Mouse (Mus musculus): Measurements from ENCODE around the gene Scn3b. TPM values are rescaled to one million over a fixed set of nuclear protein-coding genes. Genes with fewer than 3 reads are reported as not detected.

Scn3b gene
- polyA plus RNA-seq, 1 experiment from 2014 or later = 127 TPM

DNA sequence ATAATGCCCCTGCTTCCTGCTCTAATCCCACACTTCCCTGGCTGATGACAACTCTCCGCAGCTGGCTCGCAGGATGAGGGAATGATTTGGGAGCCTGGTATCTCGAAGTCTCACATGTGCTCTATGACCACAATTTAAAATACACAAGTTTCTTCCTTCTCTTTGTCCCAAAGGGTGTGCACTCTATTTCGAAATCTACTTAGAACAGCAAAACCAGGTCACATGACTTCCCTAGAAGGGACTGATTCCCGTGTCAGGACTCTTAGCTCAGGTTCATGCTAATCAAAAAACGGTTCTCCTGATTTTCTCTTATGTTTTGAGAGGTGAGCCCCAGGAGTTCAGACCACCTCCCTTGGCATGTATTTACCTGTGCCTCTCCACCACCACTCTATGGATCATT lies 5.1 kb upstream of the Scn3b start:
- Histone ChIP-seq H3K4me1 (replicated peaks; ENCODE audit: control insufficient read depth, insufficient read depth, low read length) (peaks cover 11% of the 10 kb centered on the region), H3K9ac (replicated peaks; ENCODE audit: low read depth, low read length) (no peak overlapping the region), H3K27ac (ENCODE audit: low read length) (no peak overlapping the region), H3K4me3 (replicated peaks; ENCODE audit: low read length) (no peak overlapping the region), H3K9me3 (ENCODE audit: control insufficient read depth, low read length) (no peaks in the 10 kb centered on the region), H3K36me3 (ENCODE audit: control insufficient read depth, insufficient read depth) (no peaks in the 10 kb centered on the region), H3K4me2 (ENCODE audit: low read length) (no peak overlapping the region), H3K27me3 (replicated peaks; ENCODE audit: control insufficient read depth, insufficient read depth, low read length) (no peaks in the 10 kb centered on the region)
- ATAC-seq = no peak
- WGBS = 73% methylated on average over 6 of the region's 6 CpGs

DNA sequence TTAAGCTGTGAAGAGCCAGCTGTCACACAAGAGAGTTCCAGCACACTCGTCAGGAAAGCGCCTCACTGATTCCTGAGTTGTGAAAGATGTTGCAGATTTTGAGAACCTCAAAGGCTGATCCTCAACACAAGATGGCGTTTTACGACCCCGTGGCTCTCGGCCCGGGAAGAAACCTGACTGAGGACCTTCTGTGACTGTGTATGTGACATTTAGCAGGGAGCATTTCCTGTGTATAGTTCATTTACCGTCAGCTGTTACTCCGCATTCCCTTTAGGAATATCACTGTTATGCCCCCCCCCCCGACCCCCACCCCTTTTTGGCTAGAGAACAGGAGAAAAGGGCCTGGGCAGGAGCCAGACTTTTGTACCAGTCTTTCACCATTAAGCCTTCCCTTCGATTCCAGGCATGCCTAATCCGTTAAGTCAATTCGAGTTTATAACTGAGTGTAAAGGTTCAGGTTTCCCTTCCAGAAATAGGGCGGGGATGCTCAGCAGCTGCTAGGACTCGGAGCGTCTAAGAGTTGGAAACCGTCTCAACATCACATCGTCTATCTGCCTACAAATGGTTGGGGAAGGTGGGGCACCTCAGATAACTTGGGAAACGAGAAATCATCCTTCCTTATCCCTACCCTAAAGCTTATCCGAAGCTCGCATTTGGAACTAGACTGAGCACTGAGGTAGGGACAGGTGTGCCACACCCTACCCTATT lies 823 bp upstream of the Scn3b start:
- no peak overlapping the region; the same call in 1 of the 2 replicates for H3K9ac ChIP-seq (replicated peaks; ENCODE audit: low read depth, low read length)
- H3K27me3 ChIP-seq (replicated peaks; ENCODE audit: control insufficient read depth, insufficient read depth, low read length) = no peaks in the 10 kb centered on the region
- 9% methylated on average over 21 of the region's 21 CpGs for WGBS
- no peaks in the 10 kb centered on the region for H3K9me3 ChIP-seq (ENCODE audit: control insufficient read depth, low read length)
- peak; percentile 4 for ATAC-seq
- peak overlapping the region; percentile 59 for H3K4me3 ChIP-seq (replicated peaks; ENCODE audit: low read length)
- peak overlapping the region; percentile 68 for H3K4me2 ChIP-seq (ENCODE audit: low read length)
- no peaks in the 10 kb centered on the region for H3K36me3 ChIP-seq (ENCODE audit: control insufficient read depth, insufficient read depth)
- peaks cover 34% of the 10 kb centered on the region for H3K4me1 ChIP-seq (replicated peaks; ENCODE audit: control insufficient read depth, insufficient read depth, low read length)
- peak overlapping the region; percentile 52 for H3K27ac ChIP-seq (ENCODE audit: low read length)

DNA sequence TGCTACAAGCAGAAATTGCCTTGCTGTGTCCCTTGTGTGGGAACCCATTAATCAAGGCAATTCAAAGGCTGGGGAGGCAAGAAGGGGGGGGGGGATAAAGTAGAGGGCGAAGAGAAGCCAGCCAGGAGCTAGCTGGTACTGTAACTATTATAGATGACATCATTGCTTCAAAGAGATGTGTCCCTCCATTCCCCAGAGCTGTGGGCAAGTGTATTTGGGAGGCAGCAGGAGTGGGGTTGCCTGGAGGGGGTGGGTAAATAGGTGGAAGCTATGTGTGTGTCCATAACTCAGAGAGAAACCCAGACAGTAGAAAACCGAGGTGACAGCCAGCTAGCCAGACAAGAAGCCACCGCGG lies 292 bp upstream of the Scn3b start:
- WGBS = 0% methylated on average over 4 of the region's 4 CpGs
- peak overlapping the region; percentile 68 for H3K4me2 ChIP-seq (ENCODE audit: low read length)
- H3K27ac ChIP-seq (ENCODE audit: low read length) = peak overlapping the region; percentile 52
- H3K27me3 ChIP-seq (replicated peaks; ENCODE audit: control insufficient read depth, insufficient read depth, low read length) = no peaks in the 10 kb centered on the region
- H3K4me1 ChIP-seq (replicated peaks; ENCODE audit: control insufficient read depth, insufficient read depth, low read length) = peaks cover 39% of the 10 kb centered on the region
- peak overlapping the region; percentile 74 for H3K9ac ChIP-seq (replicated peaks; ENCODE audit: low read depth, low read length)
- H3K36me3 ChIP-seq (ENCODE audit: control insufficient read depth, insufficient read depth) = no peaks in the 10 kb centered on the region
- H3K4me3 ChIP-seq (replicated peaks; ENCODE audit: low read length) = peak overlapping the region; percentile 59
- peak; percentile 69; the same call in 1 of the 2 replicates for ATAC-seq
- H3K9me3 ChIP-seq (ENCODE audit: control insufficient read depth, low read length) = no peaks in the 10 kb centered on the region

DNA sequence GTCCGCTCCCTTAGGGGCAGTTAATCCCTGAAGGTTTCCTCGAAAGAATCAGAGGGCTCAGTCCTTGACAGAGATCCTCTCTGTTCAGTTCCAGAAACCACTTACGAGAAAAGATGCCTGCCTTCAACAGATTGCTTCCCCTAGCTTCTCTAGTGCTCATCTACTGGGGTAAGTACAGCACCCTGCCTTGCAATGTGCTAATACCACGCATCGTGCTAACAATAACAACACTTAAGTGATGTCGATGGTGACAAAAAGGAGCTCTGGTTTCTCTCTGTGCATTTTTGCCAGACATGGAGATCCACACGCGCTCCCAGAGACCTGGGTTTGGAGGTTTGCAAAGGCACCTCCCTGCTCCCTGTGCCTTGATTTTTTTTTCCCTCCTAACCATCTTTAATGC lies 863 bp downstream of the Scn3b start:
- Histone ChIP-seq H3K27ac (ENCODE audit: low read length) (peak overlapping the region; percentile 58), H3K4me3 (replicated peaks; ENCODE audit: low read length) (peak overlapping the region; percentile 59), H3K9me3 (ENCODE audit: control insufficient read depth, low read length) (no peaks in the 10 kb centered on the region), H3K27me3 (replicated peaks; ENCODE audit: control insufficient read depth, insufficient read depth, low read length) (no peaks in the 10 kb centered on the region), H3K4me1 (replicated peaks; ENCODE audit: control insufficient read depth, insufficient read depth, low read length) (peaks cover 42% of the 10 kb centered on the region), H3K36me3 (ENCODE audit: control insufficient read depth, insufficient read depth) (no peaks in the 10 kb centered on the region), H3K9ac (replicated peaks; ENCODE audit: low read depth, low read length) (peak overlapping the region; percentile 74), H3K4me2 (ENCODE audit: low read length) (peak overlapping the region; percentile 68)
- ATAC-seq = 0 out of 2 replicates have a peak, but pooled peaks have one; percentile 5
- 10% methylated on average over 8 of the region's 8 CpGs for WGBS

DNA sequence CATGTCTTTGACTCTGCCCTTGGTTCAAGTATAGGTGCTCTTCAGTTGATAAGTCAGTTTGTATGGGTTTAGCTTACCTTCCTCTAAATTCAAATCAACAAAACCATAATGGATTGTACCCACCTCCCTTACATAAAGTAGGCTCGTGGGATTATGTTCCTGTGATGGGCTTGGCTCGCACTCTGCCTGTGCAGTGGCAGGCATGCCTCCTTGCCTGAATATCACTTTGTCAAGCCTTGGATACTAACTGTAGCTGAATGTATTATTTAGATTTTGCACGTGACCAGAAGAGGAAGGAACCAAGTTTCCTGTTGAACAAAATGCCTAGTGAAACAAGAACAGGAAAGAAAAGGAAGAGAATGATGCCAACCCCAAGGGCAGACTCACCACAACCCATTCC lies 2.1 kb downstream of the Scn3b start:
- ATAC-seq = no peak
- WGBS = 57% methylated on average over 3 of the region's 3 CpGs

DNA sequence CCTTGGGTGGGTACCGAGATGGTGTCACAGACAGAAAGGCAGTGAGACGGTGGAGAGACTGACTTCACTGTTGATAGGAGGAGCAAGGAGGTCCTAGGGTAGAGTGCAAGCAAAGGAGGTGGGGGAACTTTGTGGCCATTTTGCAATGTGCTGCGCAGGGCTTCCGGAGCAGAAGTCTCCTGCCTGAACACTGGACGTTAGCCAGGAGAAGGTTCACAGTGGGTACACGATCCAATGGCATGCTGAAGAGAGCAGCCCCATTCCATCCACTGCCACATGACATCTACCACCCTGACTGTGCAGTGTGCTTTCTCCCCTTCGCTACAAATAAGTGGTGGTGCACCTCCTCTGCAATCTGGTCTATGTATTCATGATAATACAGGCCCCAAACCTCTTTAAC lies 3.8 kb downstream of the Scn3b start:
- Histone ChIP-seq H3K4me1 (replicated peaks; ENCODE audit: control insufficient read depth, insufficient read depth, low read length) (peaks cover 41% of the 10 kb centered on the region), H3K9me3 (ENCODE audit: control insufficient read depth, low read length) (no peaks in the 10 kb centered on the region), H3K4me3 (replicated peaks; ENCODE audit: low read length) (no peak overlapping the region), H3K27me3 (replicated peaks; ENCODE audit: control insufficient read depth, insufficient read depth, low read length) (no peaks in the 10 kb centered on the region), H3K9ac (replicated peaks; ENCODE audit: low read depth, low read length) (no peak overlapping the region), H3K4me2 (ENCODE audit: low read length) (peak overlapping the region; percentile 33), H3K36me3 (ENCODE audit: control insufficient read depth, insufficient read depth) (peaks cover 7% of the 10 kb centered on the region; the same call in 1 of the 2 replicates), H3K27ac (ENCODE audit: low read length) (no peak overlapping the region)
- no peak for ATAC-seq
- WGBS = 84% methylated on average over 7 of the region's 7 CpGs

More for the DNA sequence above, 2.1 kb downstream of the Scn3b start:
- Histone ChIP-seq H3K27me3 (replicated peaks; ENCODE audit: control insufficient read depth, insufficient read depth, low read length) (no peaks in the 10 kb centered on the region), H3K4me3 (replicated peaks; ENCODE audit: low read length) (peak overlapping the region; percentile 59), H3K9ac (replicated peaks; ENCODE audit: low read depth, low read length) (no peak overlapping the region), H3K36me3 (ENCODE audit: control insufficient read depth, insufficient read depth) (no peaks in the 10 kb centered on the region), H3K9me3 (ENCODE audit: control insufficient read depth, low read length) (no peaks in the 10 kb centered on the region), H3K4me1 (replicated peaks; ENCODE audit: control insufficient read depth, insufficient read depth, low read length) (peaks cover 42% of the 10 kb centered on the region), H3K4me2 (ENCODE audit: low read length) (peak overlapping the region; percentile 68), H3K27ac (ENCODE audit: low read length) (no peak overlapping the region)

DNA sequence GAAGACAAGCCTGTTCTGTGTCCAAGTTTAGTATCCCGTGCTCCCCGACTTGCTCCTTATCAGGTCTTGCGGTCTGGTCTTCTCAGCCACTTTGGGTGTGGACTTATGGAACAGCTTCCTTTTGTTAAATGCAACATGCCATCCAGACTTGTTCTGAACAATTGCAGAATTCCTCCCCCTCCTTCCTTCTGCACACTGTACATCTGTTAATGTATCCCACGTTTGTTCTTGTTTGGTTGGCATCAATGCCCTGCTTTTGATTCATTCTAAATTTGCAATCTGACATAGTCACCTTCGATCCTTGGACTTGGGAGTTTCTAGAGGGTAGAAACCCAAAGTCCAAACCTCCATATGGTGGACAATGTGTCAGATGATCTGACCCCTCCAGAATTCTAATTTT lies 6.9 kb downstream of the Scn3b start:
- Histone ChIP-seq H3K9me3 (ENCODE audit: control insufficient read depth, low read length) (no peaks in the 10 kb centered on the region), H3K4me1 (replicated peaks; ENCODE audit: control insufficient read depth, insufficient read depth, low read length) (peaks cover 29% of the 10 kb centered on the region), H3K4me3 (replicated peaks; ENCODE audit: low read length) (no peak overlapping the region), H3K9ac (replicated peaks; ENCODE audit: low read depth, low read length) (no peak overlapping the region), H3K4me2 (ENCODE audit: low read length) (no peak overlapping the region), H3K27ac (ENCODE audit: low read length) (no peak overlapping the region), H3K27me3 (replicated peaks; ENCODE audit: control insufficient read depth, insufficient read depth, low read length) (no peaks in the 10 kb centered on the region), H3K36me3 (ENCODE audit: control insufficient read depth, insufficient read depth) (peaks cover 9% of the 10 kb centered on the region; the same call in 1 of the 2 replicates)
- 90% methylated on average over 5 of the region's 5 CpGs for WGBS
- ATAC-seq = no peak

DNA sequence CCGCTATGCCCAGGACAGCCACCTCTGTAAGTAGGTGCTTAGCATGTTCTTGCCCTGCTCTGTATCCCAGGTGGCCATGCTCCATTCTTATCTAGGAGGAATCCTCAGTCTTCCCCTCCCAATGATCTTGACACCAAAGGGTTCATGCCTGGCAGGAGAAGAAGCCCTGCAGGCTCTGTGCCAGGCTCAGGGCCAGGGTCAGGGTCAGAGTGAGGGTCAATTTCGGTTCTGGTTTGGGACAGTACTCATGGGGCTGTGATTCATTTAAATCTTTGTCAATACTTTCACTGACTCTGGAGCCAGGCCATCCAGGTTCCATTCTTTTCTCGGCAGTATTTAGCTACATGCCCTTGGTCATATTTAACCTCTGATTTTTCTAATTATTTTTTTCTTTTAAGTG lies 8.7 kb downstream of the Scn3b start:
- H3K9me3 ChIP-seq (ENCODE audit: control insufficient read depth, low read length) = no peaks in the 10 kb centered on the region
- 83% methylated on average over 3 of the region's 3 CpGs for WGBS
- peaks cover 11% of the 10 kb centered on the region; the same call in 1 of the 2 replicates for H3K36me3 ChIP-seq (ENCODE audit: control insufficient read depth, insufficient read depth)
- no peak overlapping the region for H3K9ac ChIP-seq (replicated peaks; ENCODE audit: low read depth, low read length)
- no peak for ATAC-seq
- H3K27me3 ChIP-seq (replicated peaks; ENCODE audit: control insufficient read depth, insufficient read depth, low read length) = no peaks in the 10 kb centered on the region
- H3K4me3 ChIP-seq (replicated peaks; ENCODE audit: low read length) = no peak overlapping the region
- no peak overlapping the region for H3K27ac ChIP-seq (ENCODE audit: low read length)
- peaks cover 13% of the 10 kb centered on the region for H3K4me1 ChIP-seq (replicated peaks; ENCODE audit: control insufficient read depth, insufficient read depth, low read length)
- H3K4me2 ChIP-seq (ENCODE audit: low read length) = no peak overlapping the region

DNA sequence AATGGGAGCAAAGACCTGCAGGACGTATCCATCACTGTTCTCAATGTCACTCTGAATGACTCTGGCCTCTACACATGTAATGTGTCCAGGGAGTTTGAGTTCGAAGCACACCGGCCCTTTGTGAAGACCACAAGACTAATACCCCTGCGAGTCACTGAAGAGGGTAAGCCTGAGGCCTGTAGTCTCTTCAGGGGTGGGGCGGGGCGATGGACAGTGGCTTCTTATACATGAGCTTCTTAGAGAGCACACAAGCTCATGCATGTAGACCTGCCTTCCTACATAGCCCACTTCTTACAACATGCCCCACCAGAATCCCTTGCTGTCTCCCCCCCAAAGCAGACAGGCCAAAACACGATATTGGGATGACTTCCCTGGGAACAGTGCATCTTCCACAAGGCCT lies 10.4 kb downstream of the Scn3b start:
- Histone ChIP-seq H3K9me3 (ENCODE audit: control insufficient read depth, low read length) (no peaks in the 10 kb centered on the region), H3K27ac (ENCODE audit: low read length) (no peak overlapping the region), H3K27me3 (replicated peaks; ENCODE audit: control insufficient read depth, insufficient read depth, low read length) (no peaks in the 10 kb centered on the region), H3K9ac (replicated peaks; ENCODE audit: low read depth, low read length) (no peak overlapping the region), H3K4me3 (replicated peaks; ENCODE audit: low read length) (no peak overlapping the region), H3K4me1 (replicated peaks; ENCODE audit: control insufficient read depth, insufficient read depth, low read length) (no peaks in the 10 kb centered on the region), H3K36me3 (ENCODE audit: control insufficient read depth, insufficient read depth) (peaks cover 13% of the 10 kb centered on the region; the same call in 1 of the 2 replicates), H3K4me2 (ENCODE audit: low read length) (no peak overlapping the region)
- no peak for ATAC-seq
- WGBS = 93% methylated on average over 7 of the region's 7 CpGs
